Mouse (Mus musculus) heart, adult 11 months (tissue): Measurements from ENCODE around the gene Dus3l.

Experiments used
- DNase-seq: peaks from one replicate; pipeline ENCODE4 v3.0.0; 2022

The Dus3l gene

DNA sequence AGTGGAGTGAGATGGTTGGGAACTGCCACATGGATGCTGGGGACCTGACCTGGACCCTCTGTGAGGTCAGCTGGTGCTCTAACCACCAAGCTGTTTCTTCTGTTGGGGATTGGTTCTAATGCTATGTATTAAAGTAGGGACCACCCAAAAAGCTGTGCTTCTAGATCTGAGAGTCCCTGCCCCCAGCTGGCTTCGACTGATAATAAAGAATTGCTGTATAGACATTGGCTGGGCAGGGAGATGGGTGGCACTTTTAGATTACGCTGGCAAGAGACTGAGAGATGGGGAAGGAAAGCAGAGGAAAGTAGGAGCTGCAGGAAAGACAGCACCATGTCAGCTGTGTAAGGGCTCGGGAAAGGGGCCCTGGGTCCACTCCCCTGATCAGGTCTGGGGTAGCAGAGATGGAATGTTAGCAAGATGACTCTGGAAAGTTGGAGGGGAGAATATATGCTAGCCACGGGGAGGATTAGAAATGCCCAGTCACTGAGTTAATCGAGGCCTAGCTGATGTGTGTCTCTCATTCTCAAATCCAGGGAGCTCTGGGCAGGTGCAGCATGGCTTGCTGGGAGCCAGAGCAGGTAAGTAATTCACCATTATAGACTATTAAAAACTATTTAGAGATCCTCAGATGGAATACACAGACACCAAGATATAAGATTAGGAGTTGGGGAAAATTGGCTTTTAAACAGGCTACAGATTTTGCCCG is 29.2 kb downstream of the Dus3l start:
- DNase-seq = no peak

DNA sequence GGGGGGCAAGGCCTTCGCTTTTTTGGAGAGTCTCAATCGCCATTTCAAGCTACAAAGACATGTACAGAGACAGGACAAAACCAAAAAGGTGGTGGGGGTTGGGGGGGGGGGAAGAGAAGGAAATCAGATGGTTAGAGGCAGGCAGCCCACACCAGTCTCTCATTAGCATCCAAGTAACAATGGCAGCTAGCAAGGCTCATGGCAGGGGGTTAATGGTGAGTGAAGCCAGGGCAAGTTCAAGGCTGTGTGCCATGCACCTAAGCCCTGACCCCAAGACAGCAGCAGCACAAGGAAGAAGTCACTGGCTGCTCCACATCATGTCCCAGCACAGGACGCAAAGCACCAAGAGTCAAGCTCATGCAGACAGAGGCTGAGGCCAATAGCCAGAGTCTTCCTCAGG is 34.7 kb downstream of the Dus3l start:
- no peak for DNase-seq

DNA sequence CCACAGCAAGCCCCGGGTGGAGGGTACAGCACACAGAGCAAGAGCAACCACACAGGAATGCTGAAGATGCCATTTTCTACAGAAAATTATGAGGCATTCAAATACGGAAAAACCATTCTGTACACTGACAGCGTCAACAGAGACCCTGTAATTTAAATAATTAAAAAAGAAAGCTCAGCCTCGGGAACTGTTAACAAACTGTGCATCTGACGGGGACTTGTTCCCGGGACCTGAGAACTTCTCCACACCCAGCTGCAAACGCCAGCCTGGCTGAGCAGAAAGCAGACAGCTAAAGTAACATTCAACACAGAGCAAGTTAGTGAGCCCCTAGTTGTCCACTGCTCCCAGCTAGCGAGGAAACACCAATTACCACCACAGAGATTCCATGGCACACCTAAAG is 37.5 kb downstream of the Dus3l start:
- DNase-seq = no peak

DNA sequence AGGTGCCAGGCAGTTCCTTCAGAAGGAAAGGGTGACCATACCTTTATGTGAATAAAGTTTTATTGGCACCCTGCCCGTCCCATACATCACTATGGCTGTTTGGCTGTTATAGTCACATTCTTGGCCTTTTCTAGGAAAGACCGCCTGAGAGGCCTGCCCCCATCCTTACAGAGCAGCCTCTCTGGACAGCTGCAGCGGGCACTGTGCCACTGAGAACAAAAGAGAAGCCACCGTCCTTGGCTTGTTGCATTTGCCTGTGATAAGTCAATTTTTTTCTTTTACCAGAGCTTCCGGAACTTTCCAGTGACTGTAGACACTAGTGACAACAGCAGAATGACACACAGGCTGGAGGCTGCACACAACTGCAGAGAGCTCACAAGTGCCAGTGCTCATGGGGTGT is 40.4 kb downstream of the Dus3l start:
- no peak for DNase-seq

DNA sequence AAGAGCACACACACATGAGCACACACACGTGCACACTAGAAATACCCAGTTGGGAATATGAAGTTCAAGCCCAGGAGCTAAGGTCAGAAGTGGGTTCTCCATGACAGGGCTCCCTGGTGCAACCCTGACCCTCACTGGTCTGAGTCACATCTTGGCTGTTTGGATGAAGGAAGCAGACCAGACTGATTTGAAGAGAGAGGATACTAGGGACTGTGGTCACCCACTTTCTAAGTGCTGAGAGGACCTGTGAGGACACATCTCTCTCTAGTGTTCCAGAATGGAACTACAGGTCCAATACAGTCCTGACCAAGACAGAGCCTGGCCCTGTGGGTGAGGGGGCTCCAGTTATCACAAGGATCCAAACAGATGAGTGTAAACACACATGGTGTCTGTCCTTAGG is 41.2 kb downstream of the Dus3l start:
- no peak for DNase-seq

DNA sequence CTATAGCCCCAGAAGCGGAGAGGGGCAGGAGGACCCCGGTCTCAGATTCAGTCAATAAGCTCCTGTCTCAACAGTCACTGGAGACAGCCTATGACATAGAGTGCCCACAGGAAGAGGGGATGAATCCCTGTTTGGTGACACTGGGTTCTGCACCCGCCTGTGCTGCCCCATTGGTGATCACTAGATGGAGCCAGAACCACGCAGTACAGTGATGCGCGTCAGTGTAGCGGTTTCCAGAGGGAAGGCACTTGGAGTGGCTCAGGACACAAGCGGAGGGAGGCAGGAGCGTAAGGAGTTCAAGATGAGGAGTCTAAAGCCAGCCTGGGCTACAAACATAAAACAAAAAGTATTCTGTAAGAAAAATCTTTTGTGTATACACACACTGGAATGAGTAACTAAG is 44.0 kb downstream of the Dus3l start:
- peak; percentile 97 for DNase-seq

DNA sequence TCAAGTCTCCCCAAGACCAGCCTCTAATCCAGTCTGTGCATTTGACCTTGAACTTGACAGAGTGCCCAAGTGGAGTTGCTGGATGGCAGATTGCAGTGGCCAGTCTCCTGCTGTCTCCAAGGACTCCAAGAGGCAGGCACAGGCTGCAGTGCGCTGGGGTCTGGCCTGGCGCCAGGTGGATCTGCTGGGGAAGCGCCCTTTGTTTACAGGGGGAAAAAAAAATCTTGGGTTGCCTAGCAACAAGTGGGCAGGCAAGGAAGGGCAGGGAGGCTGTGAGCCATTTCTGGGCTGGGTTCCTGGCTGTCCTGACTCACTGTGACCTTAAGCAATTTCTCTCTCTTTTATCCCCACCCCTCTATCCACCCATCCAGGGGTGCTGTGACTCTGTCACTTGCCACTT is 45.7 kb downstream of the Dus3l start:
- DNase-seq = peak; percentile 99

DNA sequence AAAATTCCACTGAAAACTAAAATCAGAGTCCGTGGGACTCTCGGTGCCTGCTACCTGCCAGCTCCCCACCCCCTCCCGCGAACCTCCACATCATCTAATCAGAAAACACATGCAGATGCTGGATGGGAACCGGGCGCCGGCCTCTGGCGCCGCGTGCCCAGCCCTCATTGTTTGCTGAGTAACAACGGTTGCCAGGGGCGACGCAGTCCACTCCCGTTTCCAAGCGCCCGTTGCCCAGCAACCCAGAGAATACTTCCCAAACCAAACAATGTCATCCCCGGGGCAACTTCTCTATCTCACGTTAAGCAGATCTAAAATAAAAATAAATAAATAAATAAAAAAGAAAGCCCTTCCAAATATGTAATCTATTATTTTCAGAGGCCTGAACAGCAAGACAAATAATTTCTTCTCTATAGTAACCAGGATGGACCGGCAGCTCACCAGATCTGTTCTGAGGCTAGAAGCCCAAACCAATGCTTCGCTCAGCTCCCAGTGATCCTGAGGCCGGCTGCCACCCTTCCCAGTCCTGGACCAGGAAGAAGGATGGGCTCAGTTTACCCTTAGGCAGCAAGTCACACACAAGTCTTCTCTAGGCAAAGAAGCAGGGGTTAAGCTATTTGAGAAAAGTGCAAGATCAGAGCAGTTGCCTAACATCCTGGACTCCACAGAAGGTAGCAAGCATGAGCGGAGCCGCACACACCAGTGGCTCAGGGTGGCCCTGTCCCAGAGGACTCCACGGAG is 49.9 kb downstream of the Dus3l start:
- DNase-seq = peak; percentile 99

DNA sequence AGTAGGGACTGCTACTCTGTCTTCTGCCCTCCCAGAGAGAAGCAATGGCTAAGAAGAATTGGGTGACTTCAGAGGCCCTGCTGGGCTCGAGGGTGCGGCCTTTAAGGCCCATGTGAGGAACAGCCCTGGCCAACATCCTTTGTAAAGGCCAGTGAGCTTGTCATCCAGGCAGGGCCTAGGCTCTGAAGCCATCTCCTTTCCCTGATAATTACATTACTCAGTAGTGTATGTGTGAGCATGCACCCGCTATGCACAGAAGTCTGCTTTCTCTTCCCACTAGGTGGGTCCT is 50.4 kb downstream of the Dus3l start:
- DNase-seq = no peak

DNA sequence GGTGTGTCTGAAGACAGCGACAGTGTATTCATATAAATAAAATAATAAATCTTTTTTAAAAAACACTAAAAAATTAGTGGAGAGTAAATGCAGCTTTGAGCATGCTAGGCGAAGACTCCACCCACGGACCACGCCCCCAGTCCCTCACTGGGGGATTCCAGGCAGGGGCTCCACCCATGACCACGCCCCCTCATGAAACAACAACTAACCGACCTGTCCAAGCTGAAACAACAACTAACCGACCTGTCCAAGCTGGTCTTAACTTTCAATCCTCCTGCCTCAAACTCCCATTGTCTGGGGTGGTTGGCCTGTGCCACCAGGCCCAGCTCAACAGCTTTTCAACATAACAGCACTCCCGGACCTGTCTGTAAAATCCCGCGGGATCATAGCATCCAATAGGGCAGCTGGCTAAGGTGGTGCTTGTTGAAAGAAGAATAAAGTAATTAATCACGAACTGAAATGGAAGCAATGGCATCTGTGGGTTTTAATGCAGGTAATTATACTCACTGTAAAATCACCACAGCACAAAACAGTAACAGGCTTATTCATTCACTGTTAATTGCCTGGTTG is 53.6 kb downstream of the Dus3l start:
- no peak for DNase-seq

DNA sequence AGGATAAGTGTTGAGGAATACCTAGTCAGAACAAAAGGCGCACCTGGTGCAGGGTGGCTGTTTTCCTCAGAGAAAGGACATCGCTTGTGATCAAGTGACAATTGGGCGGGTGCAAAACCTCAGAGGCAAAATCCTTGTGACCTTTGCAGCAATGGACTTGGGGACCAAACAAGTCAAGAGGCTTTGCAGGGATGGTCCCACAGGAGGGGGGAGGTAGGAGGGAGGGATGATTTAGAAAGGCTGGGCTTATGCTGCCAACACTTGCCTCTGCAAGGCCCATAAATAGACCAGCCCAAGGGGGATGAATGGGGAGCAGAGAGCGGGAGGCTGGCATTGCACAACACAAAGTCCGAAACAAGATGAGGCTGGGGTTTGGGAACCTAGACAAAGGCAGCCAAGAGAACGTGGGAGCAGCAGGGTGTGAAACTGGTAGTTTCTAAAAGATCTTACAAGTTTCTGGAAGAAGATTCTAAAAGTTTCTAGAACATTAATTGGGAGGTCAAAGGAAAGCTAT is 54.5 kb downstream of the Dus3l start:
- DNase-seq = no peak
